9 mouse cellular contexts compared by ENCODE assay signal in the genomic region with DNA sequence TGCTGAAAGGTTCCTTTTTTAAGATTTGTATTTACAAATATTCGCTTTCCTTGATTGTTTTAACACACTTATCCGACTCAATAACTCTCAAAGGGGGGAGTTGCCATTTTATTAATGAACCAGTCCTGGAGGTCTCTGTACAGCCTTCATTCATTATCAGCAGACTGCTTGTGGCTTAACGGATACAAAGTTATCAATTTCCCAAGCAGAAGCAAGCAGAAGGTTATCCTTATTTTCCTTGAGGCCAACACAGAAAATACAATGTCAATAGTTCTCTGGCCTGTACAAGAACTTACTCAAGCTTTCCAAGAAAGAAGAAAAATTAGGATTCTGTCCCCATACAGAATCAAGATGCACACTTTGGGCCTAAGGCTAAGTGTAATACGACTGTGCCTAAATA. TPM values are rescaled to one million over a fixed set of nuclear protein-coding genes. Genes with fewer than 3 reads are reported as not detected.
DNase-seq lines count a peak whose midpoint lies in the region; ATAC-seq and TF ChIP-seq lines count a peak whose summit lies in the region.
"Not testable (repeated sequence)": the region's sequence is repeated elsewhere in the genome, so short reads cannot be mapped to it uniquely, and the experiment has no call there.
"Had no signal": no experiment of that assay in that cellular context is flagged by ENCODE, and none has a peak within 500 bp of the region (broad histone marks: within the 10 kb centered on the region; RNA-seq: fewer than 3 reads in every experiment).

No protein-coding gene starts in this region.

- 35% methylated on average over 2 of the region's 4 CpGs for WGBS in forebrain, embryonic 11.5 days
- WGBS in heart, embryonic 14.5 days, result 19% methylated on average over 2 of the region's 4 CpGs
- whole genome bisulfite sequencing in intestine, embryonic 14.5 days, result 29% methylated on average over 2 of the region's 4 CpGs
- WGBS in limb, embryonic 12.5 days, result 38% methylated on average over 2 of the region's 4 CpGs
- 16% methylated on average over 2 of the region's 4 CpGs for WGBS in lung, embryonic 15.5 days
- WGBS in midbrain, embryonic 16.5 days, result 27% methylated on average over 2 of the region's 4 CpGs

- not testable (repeated sequence) for H3K27me3 ChIP-seq in forebrain, embryonic 11.5 days (ENCODE audit: control insufficient read depth, insufficient read depth, low read length); heart, embryonic 14.5 days (ENCODE audit: control insufficient read depth, insufficient read depth, low read length); intestine, embryonic 14.5 days (replicated peaks; ENCODE audit: control insufficient read depth, insufficient read depth, low read length); limb, embryonic 12.5 days; lung, embryonic 15.5 days; midbrain, embryonic 16.5 days (ENCODE audit: control insufficient read depth, insufficient read depth, low read depth, low read length); testis, adult 2 months (ENCODE audit: control insufficient read depth, insufficient read depth, low read length)

- not testable (repeated sequence) for H3K36me3 ChIP-seq in forebrain, embryonic 11.5 days (ENCODE audit: control insufficient read depth, insufficient read depth, low read length); lung, embryonic 15.5 days; midbrain, embryonic 16.5 days (ENCODE audit: control insufficient read depth, insufficient read depth, low read length); testis, adult 2 months (ENCODE audit: control insufficient read depth, insufficient read depth, low read length)
- H3K36me3 ChIP-seq in heart, embryonic 14.5 days (ENCODE audit: control insufficient read depth, insufficient read depth, low read length), result peaks cover 25% of the 10 kb centered on the region
- peaks cover 23% of the 10 kb centered on the region for H3K36me3 ChIP-seq in intestine, embryonic 14.5 days (ENCODE audit: control insufficient read depth, insufficient read depth, low read length)
- H3K36me3 ChIP-seq in limb, embryonic 12.5 days, result peaks cover 17% of the 10 kb centered on the region

- peak; percentile 9 for DNase-seq in c-Kit-positive CD71-positive TER-119-negative erythroid progenitor cells, embryonic 14.5 days (ENCODE audit: low read depth)
- DNase-seq in forebrain, embryonic 11.5 days (ENCODE audit: low spot score); intestine, embryonic 14.5 days (ENCODE audit: low spot score): not testable (repeated sequence)

- peak overlapping the region; percentile 84 for H3K4me3 ChIP-seq in forebrain, embryonic 11.5 days (ENCODE audit: low read depth, low read length)
- H3K4me3 ChIP-seq in heart, embryonic 14.5 days (ENCODE audit: control insufficient read depth in 1 of 2, insufficient read depth in 1 of 2, low read depth in 1 of 2, low read length in 2 of 2), result peak overlapping the region; percentile 71 to 77; a peak in 3 of 4 replicates
- H3K4me3 ChIP-seq in intestine, embryonic 14.5 days (ENCODE audit: low read depth, low read length), result peak overlapping the region; percentile 88
- H3K4me3 ChIP-seq in limb, embryonic 12.5 days (replicated peaks), result peak overlapping the region; percentile 90
- peak overlapping the region; percentile 84 for H3K4me3 ChIP-seq in lung, embryonic 15.5 days
- H3K4me3 ChIP-seq in midbrain, embryonic 16.5 days (ENCODE audit: low read depth, low read length), result peak overlapping the region; percentile 85
- H3K4me3 ChIP-seq in testis, adult 2 months (ENCODE audit: control insufficient read depth, low read depth, low read length), result peak overlapping the region; percentile 96; the same call in 1 of the 2 replicates

- H3K4me1 ChIP-seq in forebrain, embryonic 11.5 days (replicated peaks; ENCODE audit: control insufficient read depth, insufficient read depth, low read length); heart, embryonic 14.5 days (ENCODE audit: control insufficient read depth in 2 of 2, insufficient read depth in 2 of 2, low read length in 2 of 2); intestine, embryonic 14.5 days (replicated peaks; ENCODE audit: control insufficient read depth, insufficient read depth, low read length); limb, embryonic 12.5 days (replicated peaks); lung, embryonic 15.5 days; midbrain, embryonic 16.5 days (ENCODE audit: control insufficient read depth, insufficient read depth, low read length); testis, adult 2 months (ENCODE audit: control insufficient read depth, insufficient read depth, low read length): not testable (repeated sequence)

- peak overlapping the region; percentile 79 for H3K4me2 ChIP-seq in forebrain, embryonic 11.5 days (ENCODE audit: low read depth, low read length, severe bottlenecking)
- peak overlapping the region; percentile 81 for H3K4me2 ChIP-seq in heart, embryonic 14.5 days (ENCODE audit: low read length)
- peak overlapping the region; percentile 87 for H3K4me2 ChIP-seq in intestine, embryonic 14.5 days (ENCODE audit: low read length)
- peak overlapping the region; percentile 72 for H3K4me2 ChIP-seq in limb, embryonic 12.5 days
- H3K4me2 ChIP-seq in lung, embryonic 15.5 days, result peak overlapping the region; percentile 57
- H3K4me2 ChIP-seq in midbrain, embryonic 16.5 days (ENCODE audit: low read length), result peak overlapping the region; percentile 73

- not testable (repeated sequence) for TF ChIP-seq CTCF in testis, adult 2 months (IDR thresholded peaks at IDR 0.05; ENCODE audit: control insufficient read depth, insufficient read depth, insufficient replicate concordance, low read depth, low read length)

- H3K27ac ChIP-seq in forebrain, embryonic 11.5 days (ENCODE audit: low read depth, low read length); intestine, embryonic 14.5 days (ENCODE audit: low read depth); limb, embryonic 12.5 days; lung, embryonic 15.5 days; midbrain, embryonic 16.5 days (ENCODE audit: low read length); testis, adult 2 months (ENCODE audit: control insufficient read depth, insufficient read depth, low read depth, low read length): not testable (repeated sequence)
- 0 out of 4 replicates have a peak overlapping the region, but pooled peaks of 1 of the 2 experiments have one; percentile 39 for H3K27ac ChIP-seq in heart, embryonic 14.5 days (replicated peaks in 1 of 2; ENCODE audit: control insufficient read depth in 1 of 2, insufficient read depth in 1 of 2, low read depth in 2 of 2, low read length in 2 of 2)

- peak overlapping the region; percentile 75 for H3K9ac ChIP-seq in forebrain, embryonic 11.5 days (ENCODE audit: low read length)
- H3K9ac ChIP-seq in heart, embryonic 14.5 days (ENCODE audit: low read length), result peak overlapping the region; percentile 85
- H3K9ac ChIP-seq in intestine, embryonic 14.5 days (ENCODE audit: low read length), result peak overlapping the region; percentile 63
- H3K9ac ChIP-seq in limb, embryonic 12.5 days (replicated peaks), result peak overlapping the region; percentile 85
- peak overlapping the region; percentile 80 for H3K9ac ChIP-seq in lung, embryonic 15.5 days
- peak overlapping the region; percentile 90 for H3K9ac ChIP-seq in midbrain, embryonic 16.5 days (ENCODE audit: low read depth, low read length)

- ATAC-seq in forebrain, embryonic 11.5 days (replicated peaks; ENCODE audit: low FRiP score); heart, embryonic 14.5 days (ENCODE audit: insufficient number of reproducible peaks, insufficient read depth, low FRiP score, low read depth); intestine, embryonic 14.5 days (replicated peaks; ENCODE audit: low FRiP score, low TSS enrichment, low read depth); limb, embryonic 12.5 days (ENCODE audit: insufficient number of reproducible peaks, insufficient read depth, low FRiP score, low TSS enrichment, low read depth); lung, embryonic 15.5 days (ENCODE audit: borderline replicate concordance, extremely low read depth, low FRiP score, low TSS enrichment); midbrain, embryonic 16.5 days: not testable (repeated sequence)

- H3K9me3 ChIP-seq in forebrain, embryonic 11.5 days (ENCODE audit: control insufficient read depth, low read length); heart, embryonic 14.5 days (ENCODE audit: control insufficient read depth, low read length); intestine, embryonic 14.5 days (ENCODE audit: control insufficient read depth, low read length); limb, embryonic 12.5 days; lung, embryonic 15.5 days; midbrain, embryonic 16.5 days (replicated peaks; ENCODE audit: control insufficient read depth, low read length, poor library complexity, severe bottlenecking): not testable (repeated sequence)

- TF ChIP-seq POLR2A in testis, adult 2 months (IDR thresholded peaks at IDR 0.05; ENCODE audit: control insufficient read depth, low read depth, low read length), result not testable (repeated sequence)

RNA-seq across cellular contexts. Expression of gene Tsen15, which starts 0.8 kb away (rescaled TPM):
- 73.5 and 76.8 TPM in 2 replicates for polyA plus RNA-seq in forebrain, embryonic 11.5 days (2014; fragmentation: Nextera tagmentation; extraction: Ambion mirVana)
- 52.0 and 58.1 TPM in 2 replicates for polyA plus RNA-seq in heart, embryonic 14.5 days (2014; fragmentation: Nextera tagmentation; extraction: Ambion mirVana)
- 87.9 and 94.4 TPM in 2 replicates for polyA plus RNA-seq in intestine, embryonic 14.5 days (2014; fragmentation: Nextera tagmentation; extraction: Ambion mirVana)
- 94.1 and 96.7 TPM in 2 replicates for polyA plus RNA-seq in limb, embryonic 12.5 days (2016; fragmentation: Nextera tagmentation; extraction: Ambion mirVana)
- 80.2 and 82.4 TPM in 2 replicates for polyA plus RNA-seq in lung, embryonic 15.5 days (2015; fragmentation: Nextera tagmentation; extraction: Ambion mirVana)
- 39.3 and 42.6 TPM in 2 replicates for polyA plus RNA-seq in midbrain, embryonic 16.5 days (2015; fragmentation: Nextera tagmentation; extraction: Ambion mirVana)
- 6.2 and 8.2 TPM in 2 replicates for polyA plus RNA-seq in testis, adult 2 months (2012; rRNA removed)

RNA-seq across cellular contexts. Expression of gene Colgalt2, which starts 13.9 kb away (rescaled TPM):
- polyA plus RNA-seq in forebrain, embryonic 11.5 days (2014; fragmentation: Nextera tagmentation; extraction: Ambion mirVana), result 2.1 and 2.2 TPM in 2 replicates
- 2.8 and 2.9 TPM in 2 replicates for polyA plus RNA-seq in heart, embryonic 14.5 days (2014; fragmentation: Nextera tagmentation; extraction: Ambion mirVana)
- 1.7 and 2.7 TPM in 2 replicates for polyA plus RNA-seq in intestine, embryonic 14.5 days (2014; fragmentation: Nextera tagmentation; extraction: Ambion mirVana)
- 3.3 and 3.8 TPM in 2 replicates for polyA plus RNA-seq in limb, embryonic 12.5 days (2016; fragmentation: Nextera tagmentation; extraction: Ambion mirVana)
- polyA plus RNA-seq in lung, embryonic 15.5 days (2015; fragmentation: Nextera tagmentation; extraction: Ambion mirVana), result 1.0 and 1.2 TPM in 2 replicates
- 4.4 and 5.1 TPM in 2 replicates for polyA plus RNA-seq in midbrain, embryonic 16.5 days (2015; fragmentation: Nextera tagmentation; extraction: Ambion mirVana)
- polyA plus RNA-seq in testis, adult 2 months (2012; rRNA removed), result 0.07 and 0.10 TPM in 2 replicates
- polyA plus RNA-seq: activated CD4-positive, CD25-positive, alpha-beta regulatory T cell, adult 4 months had no signal
